Mouse (Mus musculus) kidney, postnatal 25 days (tissue): ENCODE measurements around the gene Whamm.
A peak's percentile ranks its signal among the peaks of the same experiment; 100 is the strongest.

Source experiments
- DNase-seq, 2 experiments: peaks; one replicate each; pipeline ENCODE4 v3.0.0; 2021; ENCODE audit warnings: mixed read lengths in 2 of 2

The Whamm gene

GRCm38 (mm10) chr7:81564766-81565165 lies 6.3 kb upstream of the Whamm start:
- DNase-seq: no peak

DNA sequence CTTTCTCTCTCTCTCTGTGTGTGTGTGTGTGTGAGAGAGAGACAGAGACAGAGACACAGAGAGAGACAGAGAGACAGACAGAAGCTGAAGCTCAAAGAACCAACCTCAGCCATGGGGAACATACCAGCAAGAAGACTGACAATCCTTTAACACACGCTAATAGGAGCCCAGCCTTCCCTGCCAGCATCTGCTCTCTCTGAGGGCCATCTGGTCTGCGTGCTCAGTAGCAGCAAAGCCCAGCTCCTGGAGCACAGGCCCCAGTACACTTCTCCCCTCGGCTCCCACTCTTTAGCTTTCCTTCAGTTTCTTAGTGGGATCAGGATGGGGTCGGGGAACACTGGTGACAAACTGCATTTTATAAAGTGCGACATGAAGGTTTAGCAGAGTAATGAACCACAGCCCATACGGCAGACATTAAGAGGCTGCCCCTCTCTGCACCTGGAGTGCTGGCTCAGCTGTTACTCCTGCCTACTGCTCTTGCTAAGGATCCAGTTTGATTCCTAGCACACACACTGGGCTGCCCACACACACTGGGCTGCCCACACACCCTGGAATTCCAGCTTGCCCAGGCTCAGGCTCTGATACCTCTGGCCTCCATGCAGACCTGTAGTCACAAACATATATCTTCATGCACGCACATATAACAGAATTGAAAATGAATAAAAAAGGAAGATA lies 5.5 kb upstream of the Whamm start:
- DNase-seq: no peak

- no peak for DNase-seq
Measured at GRCm38 (mm10) chr7:81566332-81566731, 4.7 kb upstream of the Whamm start.

DNA sequence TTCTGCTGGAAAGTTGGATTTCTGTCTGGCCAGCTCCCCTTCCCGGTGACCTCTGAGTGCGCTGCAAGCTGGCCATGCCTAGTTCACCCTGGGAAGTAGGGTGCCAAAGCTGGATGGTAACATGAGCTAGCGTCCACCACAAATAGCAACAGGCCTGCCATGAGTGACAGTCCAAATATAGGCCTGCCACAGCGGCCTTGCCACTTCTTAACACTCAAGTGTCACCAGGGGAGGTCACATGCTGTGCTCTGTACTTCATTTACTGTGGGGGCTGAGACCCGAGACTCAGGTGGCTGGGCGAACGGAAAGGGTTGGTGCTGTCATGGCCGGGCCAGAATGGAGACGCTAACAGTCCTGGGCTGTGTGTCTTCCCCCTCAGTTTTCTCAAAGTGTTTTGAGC lies 4.2 kb upstream of the Whamm start, which contains the start of gene Fsd2:
TSS of gene Fsd2 (minus strand) at position 53 of the 400 bp plus-strand sequence.
- no peak for DNase-seq

DNA sequence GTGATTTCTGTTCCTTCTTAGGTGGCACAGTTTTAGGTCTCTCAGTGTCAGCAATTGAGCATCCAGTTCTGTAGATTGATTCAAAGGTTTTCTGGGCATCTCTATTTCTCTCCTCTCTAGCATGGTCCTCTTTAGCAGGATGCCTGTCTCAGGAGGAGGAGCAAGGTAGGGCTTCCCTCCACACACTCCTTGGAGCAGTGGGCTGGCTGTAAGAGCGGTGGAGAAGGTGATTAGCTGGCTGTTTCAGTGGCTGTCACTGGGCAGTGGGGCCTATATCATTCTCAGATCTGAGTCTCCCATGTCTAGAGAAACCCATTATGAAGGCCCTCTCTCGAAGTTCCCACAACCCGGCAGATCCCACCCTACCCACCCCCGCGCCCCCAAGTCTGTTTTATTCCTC lies 3.7 kb upstream of the Whamm start:
- DNase-seq: no peak

DNA sequence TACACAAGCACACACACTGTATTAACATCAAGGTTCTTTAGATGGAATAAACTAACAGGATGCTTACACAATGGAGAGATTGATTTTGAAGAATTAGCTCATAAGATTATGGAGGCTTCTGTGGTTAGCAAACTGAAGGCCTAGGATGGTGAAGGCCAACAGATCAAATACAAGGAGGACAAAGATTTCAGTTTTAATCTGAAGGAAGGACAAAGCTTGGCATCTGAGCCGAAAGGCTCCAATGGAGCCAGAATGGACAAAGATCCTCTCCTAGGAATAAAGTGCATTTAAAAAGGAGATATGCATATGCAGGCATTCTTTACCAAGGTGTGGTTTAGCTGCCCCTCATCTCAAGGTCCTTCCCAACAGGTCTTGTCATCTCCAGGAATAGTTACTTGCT lies 1.2 kb upstream of the Whamm start:
- no peak for DNase-seq

DNA sequence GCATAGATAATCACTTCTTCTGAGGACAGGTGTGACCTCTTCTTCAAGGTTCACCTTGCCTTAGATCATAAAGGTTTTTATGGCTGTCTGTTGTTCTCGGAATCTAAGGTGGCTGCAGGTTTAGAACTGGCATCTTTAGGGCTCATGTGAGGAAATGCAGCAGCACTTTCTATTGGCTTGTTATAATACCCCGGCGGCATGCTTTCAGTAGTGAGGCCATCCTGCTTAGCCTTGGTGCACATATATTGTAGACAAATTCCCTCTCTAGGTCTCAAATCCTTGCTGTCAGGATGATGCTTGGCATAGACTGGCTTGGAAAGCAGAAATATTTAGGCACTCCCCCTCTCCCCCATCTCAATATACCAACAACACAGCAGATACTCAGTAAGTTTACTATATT lies 795 bp upstream of the Whamm start:
- DNase-seq: no peak

DNA sequence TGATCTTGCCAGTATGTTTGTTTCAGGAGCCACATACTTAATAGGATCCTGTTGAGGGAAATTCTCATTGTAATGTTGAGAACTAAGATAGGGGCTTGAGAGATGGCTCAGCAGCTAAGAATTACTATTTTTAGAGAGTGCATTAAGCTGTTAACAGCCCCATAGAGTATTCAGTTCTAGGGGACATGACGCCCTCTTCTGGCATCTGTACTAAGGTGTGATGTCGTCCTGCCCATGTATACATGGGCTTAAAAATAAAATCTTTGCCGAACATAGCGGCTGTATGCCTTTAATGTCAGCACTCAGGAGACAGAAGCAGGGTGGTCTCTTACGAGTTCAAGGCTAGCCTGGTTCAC lies 336 bp upstream of the Whamm start:
- no peak for DNase-seq

GRCm38 (mm10) chr7:81571941-81572441 lies 925 bp downstream of the Whamm start:
- peak in 1 of 2 experiments; percentile 29 for DNase-seq

GRCm38 (mm10) chr7:81572610-81573268 lies 1.7 kb downstream of the Whamm start:
- DNase-seq: no peak

- peak in 1 of 2 experiments; percentile 23 for DNase-seq
Measured at GRCm38 (mm10) chr7:81573397-81573796, 2.3 kb downstream of the Whamm start.

GRCm38 (mm10) chr7:81573821-81574220 lies 2.8 kb downstream of the Whamm start:
- DNase-seq: no peak

DNA sequence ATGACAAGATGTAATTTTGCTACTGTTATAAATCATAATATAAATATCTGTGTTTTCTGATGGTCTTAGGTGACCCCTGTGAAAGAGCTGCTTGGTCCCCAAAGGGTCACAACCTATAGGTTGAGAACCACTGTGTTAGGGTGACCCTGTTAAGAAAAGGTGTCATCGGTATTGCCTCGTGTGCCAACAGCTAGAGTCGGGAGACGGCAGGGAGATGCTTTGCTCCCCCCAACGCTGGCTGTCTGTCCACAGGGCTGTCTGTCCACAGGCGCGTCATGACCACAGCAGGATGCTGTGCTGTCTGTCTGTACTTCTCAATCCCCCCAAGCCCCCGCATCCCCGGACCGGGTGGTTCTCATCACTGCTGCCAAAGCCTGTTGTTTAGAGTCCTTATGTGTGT lies 4.5 kb downstream of the Whamm start:
- DNase-seq: no peak

DNA sequence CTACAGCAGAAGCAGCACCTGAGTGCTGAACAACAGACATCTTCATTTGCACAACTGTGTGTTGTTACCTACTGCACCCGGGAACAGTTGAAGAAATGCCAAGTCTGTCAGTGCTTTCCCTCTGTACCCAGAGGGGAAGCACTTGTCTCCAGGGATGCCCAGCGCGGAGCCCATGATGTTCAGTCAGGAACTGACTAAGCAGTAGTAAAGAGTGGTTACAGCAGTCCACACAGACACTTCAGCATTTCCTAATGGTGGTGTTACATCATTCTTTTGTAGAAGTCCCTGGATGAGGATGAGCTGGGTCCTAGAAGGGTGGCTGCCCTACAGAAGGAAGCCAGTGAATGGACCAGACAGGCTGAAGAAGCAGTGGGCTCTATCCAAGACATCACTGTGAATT lies 6.8 kb downstream of the Whamm start:
- no peak for DNase-seq

DNA sequence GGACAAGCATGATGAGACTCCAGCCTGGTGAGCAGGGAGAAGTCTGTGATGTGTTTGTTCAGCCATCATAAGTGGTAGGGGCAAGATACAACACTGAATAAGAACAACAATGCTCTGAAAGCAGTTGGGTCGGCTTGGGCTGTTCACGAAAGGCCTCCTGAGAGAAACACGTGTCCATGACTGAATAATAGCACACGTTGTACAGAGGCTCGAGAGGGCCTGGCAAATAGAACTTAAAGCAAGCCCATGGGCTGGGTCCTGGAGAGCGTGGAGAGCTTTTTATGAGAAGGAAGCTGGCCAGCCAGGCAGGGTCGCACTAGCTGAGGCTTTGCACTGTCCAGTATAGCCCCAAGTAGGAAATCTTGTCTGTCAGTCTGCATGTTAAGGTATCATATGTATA lies 7.3 kb downstream of the Whamm start:
- no peak for DNase-seq

- no peak for DNase-seq
Measured at GRCm38 (mm10) chr7:81579312-81579711, 8.2 kb downstream of the Whamm start.

DNA sequence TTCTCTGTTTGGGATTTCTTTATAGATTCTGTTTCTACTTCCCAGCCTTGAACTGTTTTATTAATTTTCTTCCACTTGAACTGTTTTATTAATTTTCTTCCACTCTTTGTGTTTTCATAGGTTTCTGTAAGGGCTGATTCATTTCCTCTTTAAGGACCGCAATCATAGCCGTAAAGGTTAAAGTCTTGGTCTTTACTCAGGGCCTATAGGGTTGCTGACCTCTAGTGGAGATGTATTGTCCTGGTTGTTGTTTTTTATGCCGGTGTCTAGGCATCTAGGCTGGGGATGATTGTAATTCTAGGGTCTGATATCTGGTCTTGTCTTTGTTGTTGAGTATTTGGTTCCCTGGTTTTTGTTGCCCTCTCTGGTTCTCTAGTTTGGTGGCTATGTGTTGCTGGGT lies 12.4 kb downstream of the Whamm start:
- DNase-seq: no peak

DNA sequence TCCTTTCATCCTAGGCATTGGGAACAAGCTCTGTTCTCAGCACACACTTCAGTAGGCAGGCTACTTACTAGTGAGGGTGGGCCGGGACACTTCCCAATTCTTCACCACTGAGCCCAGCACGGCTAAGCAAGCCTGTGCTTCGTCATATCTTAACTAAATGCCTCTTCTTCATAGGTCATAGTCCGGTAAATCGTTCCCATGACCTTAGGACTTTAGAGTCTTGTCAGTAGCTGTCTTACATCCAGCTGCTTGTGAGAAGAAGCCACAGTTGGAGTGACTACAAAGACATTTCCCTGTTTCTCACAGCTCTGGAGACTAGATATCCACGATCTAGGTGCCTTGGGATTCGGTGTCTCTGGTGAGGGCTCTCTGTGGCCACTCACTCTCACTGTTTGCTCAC lies 14.3 kb downstream of the Whamm start:
- no peak for DNase-seq

DNA sequence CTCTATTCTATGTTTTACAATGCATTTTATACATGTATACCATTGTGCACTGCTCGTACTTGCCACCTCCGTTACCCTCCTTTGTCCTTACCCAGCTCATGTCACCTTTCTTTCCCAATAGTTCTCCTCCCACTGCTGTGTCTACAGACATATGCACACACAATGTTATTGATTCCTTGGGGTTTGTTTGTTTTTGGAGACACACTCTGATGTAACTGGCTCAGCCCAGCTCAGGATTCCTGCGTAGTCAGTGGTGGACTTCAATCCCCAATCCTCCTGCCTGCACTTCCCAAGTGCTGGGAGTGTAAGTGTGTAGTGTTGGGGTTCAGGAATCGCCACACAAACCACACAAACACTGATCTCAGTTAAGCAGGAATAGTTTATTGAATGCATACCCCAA lies 16.2 kb downstream of the Whamm start:
- no peak for DNase-seq

DNA sequence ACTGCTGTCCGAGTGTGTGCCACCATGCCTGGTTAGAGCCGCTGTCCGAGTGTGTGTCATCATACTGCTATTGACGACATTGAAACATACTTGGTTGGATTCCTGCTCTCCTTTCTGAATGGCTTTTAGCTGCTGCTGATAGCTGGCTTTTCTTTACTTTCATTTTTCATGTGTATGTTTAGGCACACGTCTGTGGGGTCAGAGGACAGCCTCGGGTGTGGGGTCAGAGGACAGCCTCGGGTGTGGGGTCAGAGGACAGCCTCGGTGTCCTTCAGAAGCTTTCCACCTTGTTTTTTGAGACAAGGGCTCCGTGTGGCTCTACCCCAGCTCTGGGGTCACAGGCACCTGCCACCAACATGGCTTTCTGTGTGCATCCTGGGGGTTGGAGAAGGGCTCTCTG lies 21.6 kb downstream of the Whamm start:
- DNase-seq: no peak

- DNase-seq: no peak
Measured at GRCm38 (mm10) chr7:81593387-81593786, 22.3 kb downstream of the Whamm start.

DNA sequence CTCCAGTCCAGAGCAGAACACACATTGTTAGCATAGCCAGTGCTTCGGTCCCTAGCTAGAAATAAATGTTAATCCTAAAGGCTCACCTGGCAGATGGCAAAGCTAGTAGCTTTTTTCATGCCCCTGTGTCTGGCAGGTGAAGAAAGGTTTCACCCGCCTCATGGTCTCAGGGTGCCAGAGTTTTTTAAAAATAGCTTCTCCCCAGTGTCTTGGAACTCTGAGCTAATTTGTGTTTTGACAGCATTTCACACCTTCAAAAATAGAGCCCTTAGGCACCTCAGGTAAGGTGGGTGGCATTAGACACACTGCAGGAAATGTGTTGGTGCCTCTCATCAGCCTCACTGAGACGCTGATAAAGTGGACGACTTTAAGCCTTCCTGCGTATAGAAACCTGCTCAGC lies 24.0 kb downstream of the Whamm start:
- DNase-seq: no peak

- no peak for DNase-seq
Measured at GRCm38 (mm10) chr7:81596086-81596485, 25.0 kb downstream of the Whamm start.

- DNase-seq: no peak
Measured at GRCm38 (mm10) chr7:81597660-81598059, 26.6 kb downstream of the Whamm start.
